Mouse (Mus musculus) kidney, postnatal 4 days (tissue): ENCODE measurements at regions not wholly inside any gene's neighbourhood (a gene's known extent, or its start where the extent isn't known, plus 50 kb on each side); places are given as distances from the start of the nearest gene placed in this dataset.

Experiments used
- DNase-seq, 2 experiments: peaks; one replicate each; pipeline ENCODE4 v3.0.0; 2021; ENCODE audit warnings: mixed read lengths in 2 of 2

GRCm38 (mm10) chr13:48104766-48105165 is 156.3 kb upstream of the Id4 start:
- DNase-seq, result peak; percentile 36 to 49

GRCm38 (mm10) chr13:48106946-48107345 is 154.1 kb upstream of the Id4 start:
- DNase-seq, result no peak

DNA sequence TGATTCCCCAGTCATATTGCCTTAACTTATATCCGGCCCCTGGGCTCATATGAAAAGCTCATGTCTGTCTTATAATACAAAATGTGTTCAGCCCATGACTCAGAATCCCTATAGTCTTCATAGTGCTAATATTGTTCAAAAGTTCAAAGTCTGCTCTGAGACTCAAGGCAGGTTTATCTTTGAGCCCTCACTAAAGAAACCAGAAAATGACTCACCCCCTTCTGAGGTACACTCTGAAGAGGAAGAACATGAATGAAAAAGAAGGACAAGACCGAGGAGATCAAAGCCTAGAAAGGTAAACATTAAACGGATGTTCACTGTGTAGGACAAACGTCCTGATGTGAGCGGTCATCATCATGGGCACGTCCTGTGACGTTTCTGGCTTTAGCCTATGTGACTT is 145.1 kb upstream of the Id4 start:
- no peak for DNase-seq

DNA sequence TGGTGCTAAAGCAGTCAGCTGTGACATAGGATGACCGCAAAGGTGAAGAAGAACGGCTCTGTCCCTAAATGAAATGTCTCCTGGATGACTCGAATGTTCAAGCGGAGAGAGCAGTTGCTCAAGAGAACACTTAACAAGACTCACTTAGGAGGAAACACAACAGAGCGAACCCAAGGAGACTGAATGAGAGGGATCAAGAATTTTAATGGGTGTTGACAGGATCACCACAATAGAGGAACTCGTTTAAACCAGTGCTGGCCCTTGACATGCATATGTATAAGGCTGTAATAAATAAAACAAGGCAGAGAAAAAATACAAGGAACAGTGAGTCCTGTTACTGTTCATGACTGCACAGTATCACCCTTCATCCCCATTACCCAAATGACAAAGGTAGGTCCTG is 134.4 kb upstream of the Id4 start:
- no peak for DNase-seq

GRCm38 (mm10) chr13:48130724-48131123 is 130.3 kb upstream of the Id4 start:
- DNase-seq, result peak; percentile 85 to 91

DNA sequence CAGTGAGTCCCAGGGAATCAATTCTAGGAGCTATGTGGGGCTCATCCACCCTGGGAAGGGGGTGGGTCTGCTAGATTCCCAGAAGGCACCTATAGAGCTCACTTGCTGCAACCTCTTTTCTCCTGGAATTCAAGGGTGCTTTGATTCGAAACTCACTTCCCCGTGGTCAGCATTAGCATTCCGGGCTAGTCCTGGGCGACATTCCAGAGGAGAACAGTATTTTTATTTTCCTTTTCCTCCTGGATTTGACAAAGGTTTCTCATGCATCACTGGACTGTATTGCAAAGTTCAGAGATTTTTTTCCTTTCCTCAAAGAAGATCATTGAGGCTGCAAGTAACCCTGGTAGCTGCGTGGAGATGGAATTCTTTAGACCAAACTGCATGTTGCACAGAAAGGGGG is 129.3 kb upstream of the Id4 start:
- DNase-seq, result peak; percentile 18 to 37

GRCm38 (mm10) chr13:48145976-48146375 is 115.1 kb upstream of the Id4 start:
- DNase-seq, result no peak

GRCm38 (mm10) chr13:48147061-48147460 is 114.0 kb upstream of the Id4 start:
- DNase-seq, result no peak

GRCm38 (mm10) chr13:48153248-48153647 is 107.8 kb upstream of the Id4 start:
- DNase-seq, result no peak

DNA sequence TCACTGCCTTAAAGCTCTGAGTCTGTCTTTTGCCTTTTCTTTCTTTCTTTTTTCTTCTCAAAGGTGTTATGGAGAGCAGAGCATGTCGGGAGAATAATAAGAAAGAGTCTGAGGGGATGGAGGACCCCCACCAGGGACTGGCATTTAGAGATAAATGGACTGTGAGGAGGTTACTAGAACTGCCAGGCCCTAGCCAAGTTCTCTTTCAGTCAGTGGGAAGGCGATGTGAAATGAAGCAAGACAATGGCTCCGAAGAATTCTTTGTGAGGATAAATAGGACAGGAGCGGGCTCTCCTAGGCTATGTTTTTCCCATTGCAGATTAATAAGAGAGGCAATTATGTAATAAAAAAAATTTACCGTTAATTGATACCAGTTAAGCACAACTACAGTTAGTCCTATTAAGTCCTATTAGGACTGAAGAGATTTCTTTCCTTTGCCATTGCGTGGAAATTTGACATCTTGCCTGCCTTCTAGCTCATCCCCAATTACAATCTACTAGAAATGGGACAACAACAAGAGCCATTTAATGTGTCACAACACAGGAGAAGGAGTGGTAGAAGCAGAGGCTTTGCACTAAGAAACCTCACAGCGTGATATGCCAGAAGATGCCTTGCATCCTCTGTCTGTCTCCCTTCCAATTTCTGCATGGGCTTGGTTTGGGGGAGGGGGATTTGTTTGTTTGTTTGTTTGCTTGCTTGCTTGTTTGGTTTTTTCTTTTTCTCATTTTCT is 107.2 kb upstream of the Id4 start:
- no peak for DNase-seq

DNA sequence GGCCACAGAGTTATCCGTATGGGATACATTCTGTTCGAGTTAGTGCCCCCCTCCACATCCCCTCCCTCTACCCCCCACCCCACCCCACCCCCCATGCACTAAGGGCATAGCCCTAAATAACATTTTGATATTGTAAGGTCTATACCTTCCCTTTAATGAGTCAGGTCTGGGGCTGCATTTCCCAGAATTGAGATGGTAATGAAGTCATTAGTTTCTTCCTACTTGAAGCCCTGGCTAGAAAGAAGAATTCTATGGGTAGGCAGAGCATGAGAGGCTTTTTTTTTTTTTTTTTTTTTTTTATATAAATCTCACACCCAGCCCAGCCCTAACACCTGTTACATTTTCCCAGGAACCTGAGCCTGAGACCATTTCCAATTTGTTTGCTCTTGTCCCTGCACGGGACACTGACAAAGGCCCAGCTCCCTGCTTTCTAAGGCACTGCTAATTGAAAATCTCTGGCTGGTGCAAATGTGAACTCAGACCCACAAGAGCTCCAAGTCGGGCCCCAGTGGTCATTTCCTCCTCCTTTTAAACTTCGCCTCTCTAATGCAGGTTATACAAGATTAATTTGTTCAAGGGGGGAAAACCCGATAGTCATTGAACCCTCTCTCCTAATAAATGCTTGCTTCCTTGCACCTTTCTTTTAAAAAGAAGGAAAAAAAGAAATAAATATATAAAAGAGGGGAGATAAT is 106.5 kb upstream of the Id4 start:
- DNase-seq, result no peak

DNA sequence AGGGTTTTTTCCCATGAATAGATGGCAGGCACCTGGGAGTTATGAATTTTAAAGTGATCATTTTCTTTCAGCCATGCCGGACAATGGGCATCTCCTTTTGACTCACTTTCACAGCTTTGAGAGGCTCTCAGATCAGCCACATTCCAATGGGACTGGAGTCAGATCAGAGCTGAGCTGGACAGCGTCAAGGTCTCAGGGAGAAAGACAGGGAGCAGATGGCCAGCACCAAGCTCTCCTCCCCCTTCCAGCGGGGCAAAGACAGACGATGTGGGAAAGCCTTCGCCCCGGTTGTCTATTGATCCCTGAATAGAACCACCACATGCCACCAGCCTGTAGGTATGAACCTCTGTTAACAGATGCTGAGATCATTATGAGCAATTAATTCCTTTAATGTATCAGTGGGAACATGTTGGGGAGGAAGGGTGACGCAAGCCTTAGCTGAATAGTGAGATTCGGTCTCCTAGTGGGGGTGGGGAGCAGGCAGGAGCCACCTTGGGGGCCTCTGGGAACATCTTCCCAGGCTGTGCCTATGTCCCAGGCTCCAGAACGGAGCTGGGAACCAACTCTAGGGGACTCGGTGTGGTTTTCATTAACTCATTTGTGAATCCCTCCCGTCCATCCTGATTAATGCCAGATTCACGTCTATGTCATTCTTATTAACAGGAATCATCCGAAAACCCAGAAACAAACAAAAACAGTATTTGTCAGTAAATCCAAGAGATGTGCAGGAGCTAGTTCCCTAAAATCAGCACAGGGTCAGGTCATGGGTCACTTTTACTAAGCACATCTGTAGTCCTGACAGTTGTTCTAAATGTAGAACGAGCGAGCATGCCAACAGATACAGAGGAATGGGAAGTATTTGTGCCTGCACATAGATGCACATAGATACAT is 101.8 kb upstream of the Id4 start:
- peak; percentile 32 to 47 for DNase-seq

- DNase-seq, result no peak
Observed at GRCm38 (mm10) chr13:48160161-48160560, 100.9 kb upstream of the Id4 start.

DNA sequence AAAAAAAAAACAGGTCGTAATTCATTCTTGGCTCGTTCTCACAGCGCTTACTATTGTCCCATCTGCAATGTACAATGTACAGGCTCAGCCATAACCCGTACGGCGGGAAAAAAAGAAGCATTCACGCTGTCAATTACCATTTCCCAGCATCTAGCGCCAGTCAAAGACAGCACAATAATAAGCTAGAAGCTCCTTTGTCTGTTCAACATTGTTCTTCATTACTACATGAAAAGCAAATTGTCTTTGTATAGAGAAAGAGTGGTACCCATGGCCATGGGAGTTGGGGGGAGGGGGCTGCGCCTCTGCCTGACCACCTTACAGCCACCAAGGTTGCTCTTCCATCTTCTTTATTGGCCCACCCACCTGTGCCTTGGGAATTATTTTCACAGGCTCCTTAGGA is 99.7 kb upstream of the Id4 start:
- no peak for DNase-seq

DNA sequence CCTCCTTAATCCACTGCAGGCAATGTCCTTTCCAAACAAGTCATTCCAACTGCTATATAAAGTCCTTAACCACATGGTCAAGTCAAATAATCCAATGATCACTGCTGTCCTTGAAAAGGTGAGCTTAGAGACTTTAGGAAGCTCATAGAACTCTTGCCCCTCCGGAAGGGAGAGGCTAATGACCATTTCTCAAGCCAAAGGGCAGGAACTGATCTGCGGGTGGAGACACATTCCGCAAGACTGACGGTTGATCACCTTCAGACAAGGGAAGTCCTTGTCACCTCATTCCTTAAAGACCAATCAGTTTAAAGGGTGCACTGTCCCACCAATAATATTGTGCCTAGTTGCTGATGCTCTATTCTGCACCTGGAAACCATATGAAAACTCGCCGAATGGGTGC is 96.4 kb upstream of the Id4 start:
- DNase-seq, result no peak

DNA sequence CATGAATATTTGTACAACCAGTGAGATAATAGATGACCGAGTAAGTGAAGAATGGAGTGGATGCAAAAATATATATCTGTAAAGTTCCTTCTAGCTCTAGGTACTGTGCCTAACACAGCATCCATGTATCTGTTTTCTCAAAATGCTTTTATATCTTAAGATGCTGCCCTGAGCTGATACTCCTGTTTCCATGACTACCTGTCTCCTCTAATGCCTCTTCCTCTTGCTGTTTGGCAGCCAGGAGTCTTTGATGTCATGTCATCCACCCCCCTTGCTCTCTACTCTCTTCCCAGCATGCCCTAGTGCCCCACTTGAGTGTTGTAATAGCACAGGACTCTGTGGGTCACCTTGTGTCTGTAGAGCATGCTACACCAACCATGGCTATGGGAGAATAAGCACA is 95.2 kb upstream of the Id4 start:
- no peak for DNase-seq

DNA sequence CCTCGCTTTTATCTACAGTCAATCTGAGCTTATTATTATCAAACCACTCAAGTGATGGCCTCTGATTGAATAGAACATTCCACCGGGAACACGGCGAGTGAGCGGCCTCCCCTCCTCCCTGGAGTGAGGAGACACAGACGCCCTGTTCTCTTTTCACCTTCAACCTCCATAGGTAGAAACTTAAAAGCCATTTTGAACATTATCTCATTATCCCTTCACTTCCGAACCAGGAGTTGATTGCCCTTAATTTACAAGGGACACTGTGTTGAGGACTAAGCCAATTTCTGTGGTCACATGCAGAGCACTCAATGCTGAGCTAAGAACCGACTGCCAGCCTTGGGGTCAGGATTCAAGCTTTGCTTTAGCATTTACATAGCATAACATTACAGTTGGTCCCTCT is 93.1 kb upstream of the Id4 start:
- no peak for DNase-seq

DNA sequence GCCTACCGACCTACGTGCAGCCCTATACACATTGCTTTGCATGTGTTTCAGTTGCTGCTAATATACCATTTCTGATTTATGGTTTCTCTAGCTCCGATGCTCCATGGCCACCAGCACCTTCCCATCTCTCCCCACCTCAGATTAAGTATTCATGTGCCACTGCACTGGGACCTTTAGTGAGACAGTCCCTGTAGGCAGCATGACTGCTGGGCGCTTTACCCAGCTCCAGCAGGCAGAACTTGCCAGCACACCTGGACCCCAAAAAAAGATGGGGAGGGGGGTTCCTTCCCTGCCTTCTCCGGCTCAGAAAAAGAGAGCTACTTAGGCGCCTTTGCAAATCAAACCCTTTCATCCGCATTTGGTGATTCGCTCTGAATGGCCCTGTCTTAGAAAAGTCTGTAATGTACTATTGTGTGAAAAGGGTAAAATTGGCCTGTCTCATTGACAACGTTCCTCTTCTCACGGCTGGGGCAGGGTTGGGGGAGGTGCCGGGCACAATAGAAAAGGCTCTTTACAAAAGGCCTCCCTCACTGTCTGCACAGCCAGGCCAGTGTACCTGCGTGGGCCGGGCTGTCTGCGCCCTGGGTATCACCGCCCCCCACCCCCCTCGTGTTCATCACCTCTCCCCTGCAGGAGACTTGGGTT is 89.6 kb upstream of the Id4 start:
- DNase-seq, result peak; percentile 14 to 30

DNA sequence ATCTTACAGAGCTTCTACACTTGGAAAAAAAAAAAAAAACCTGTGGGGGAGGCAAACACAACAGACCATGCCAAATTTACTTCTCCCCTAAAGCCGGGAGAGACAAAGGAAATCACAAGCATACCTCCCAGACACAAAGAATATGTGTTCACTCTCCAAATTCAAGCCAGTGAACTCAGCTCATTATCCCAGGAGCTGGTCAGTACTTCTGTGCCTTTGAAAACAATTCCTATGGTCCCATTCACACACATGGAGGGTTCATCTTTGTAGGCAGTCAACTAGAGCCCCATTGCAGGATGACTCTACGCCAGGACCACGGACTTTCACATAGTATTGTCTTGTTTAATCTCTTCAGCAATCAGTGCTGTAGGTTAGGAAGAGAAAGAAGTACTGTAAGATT is 89.0 kb upstream of the Id4 start:
- DNase-seq, result no peak

DNA sequence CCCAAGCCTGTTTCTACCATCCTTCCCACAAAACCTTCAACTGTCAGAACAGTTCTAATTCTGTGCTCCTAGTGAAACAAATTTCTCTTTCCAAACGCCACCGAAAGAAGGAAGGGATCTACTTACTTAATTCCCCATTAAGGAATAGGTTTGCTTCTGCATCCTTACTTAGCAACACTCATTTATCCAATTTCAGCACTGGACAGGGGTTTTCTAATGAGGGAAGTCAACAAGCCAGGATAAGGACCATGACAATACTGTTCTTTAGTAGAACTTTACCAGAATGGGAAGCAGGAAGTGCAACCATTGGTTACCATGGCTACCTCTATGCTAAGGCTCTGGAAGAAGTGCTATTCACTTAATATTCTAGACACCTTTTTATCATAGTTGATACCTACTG is 68.6 kb upstream of the Id4 start:
- no peak for DNase-seq

- no peak for DNase-seq
Observed at GRCm38 (mm10) chr13:48193942-48194341, 67.1 kb upstream of the Id4 start.

DNA sequence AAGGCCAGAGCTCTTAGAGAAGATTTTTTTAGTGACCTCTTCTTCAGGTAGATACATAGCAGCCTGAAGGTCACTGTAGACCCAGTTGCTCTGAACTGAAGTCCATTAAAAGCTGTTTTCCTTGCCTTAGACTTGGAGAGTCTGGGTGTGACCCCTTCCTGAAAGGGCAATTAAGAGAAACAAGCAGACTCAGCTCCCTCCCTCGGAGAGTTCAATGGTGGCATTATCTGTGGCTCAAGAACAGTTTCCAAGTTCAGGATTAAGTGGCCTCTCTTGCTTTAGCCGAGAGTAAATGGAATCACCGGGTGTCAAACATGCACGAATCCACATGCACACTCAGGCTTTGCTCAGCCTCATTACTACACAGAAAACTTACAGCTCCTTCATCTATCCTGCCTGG is 53.2 kb upstream of the Id4 start:
- no peak for DNase-seq
